11 mouse cellular contexts compared by ENCODE assay signal in genomic region chr6:136535176-136535575, GRCm38 (mm10). TPM values are rescaled to one million over a fixed set of nuclear protein-coding genes. Genes with fewer than 3 reads are reported as not detected.
DNase-seq lines count a peak whose midpoint lies in the region; ATAC-seq lines count a peak whose summit lies in the region.
"Had no signal": no experiment of that assay in that cellular context is flagged by ENCODE, and none has a peak within 500 bp of the region (broad histone marks: within the 10 kb centered on the region; RNA-seq: fewer than 3 reads in every experiment).

No protein-coding gene starts in this region.

- peaks cover 36% of the 10 kb centered on the region for H3K4me1 ChIP-seq in heart, embryonic 15.5 days (replicated peaks)
- H3K4me1 ChIP-seq in midbrain, embryonic 13.5 days (replicated peaks) = peaks cover 31% of the 10 kb centered on the region
- peaks cover 44% of the 10 kb centered on the region for H3K4me1 ChIP-seq in midbrain, embryonic 10.5 days

- WGBS in heart, embryonic 15.5 days = 34% methylated on average over 5 of the region's 5 CpGs
- WGBS in midbrain, embryonic 13.5 days = 54% methylated on average over 5 of the region's 5 CpGs
- 74% methylated on average over 5 of the region's 5 CpGs for WGBS in midbrain, embryonic 10.5 days

- ATAC-seq in heart, embryonic 15.5 days (replicated peaks; ENCODE audit: insufficient number of reproducible peaks, insufficient read depth, low FRiP score, low read depth) = no peak
- ATAC-seq in midbrain, embryonic 13.5 days = no peak

- peak overlapping the region; percentile 5; the same call in 1 of the 2 replicates for H3K4me3 ChIP-seq in heart, embryonic 15.5 days
- H3K4me3 ChIP-seq in midbrain, embryonic 13.5 days (replicated peaks) = no peak overlapping the region
- H3K4me3 ChIP-seq in midbrain, embryonic 10.5 days = no peak overlapping the region
- H3K4me3 ChIP-seq: erythroblast, embryonic 14.5 days; limb, embryonic 15.5 days had no signal

- H3K9me3 ChIP-seq in heart, embryonic 15.5 days (replicated peaks) = no peaks in the 10 kb centered on the region
- H3K9me3 ChIP-seq in midbrain, embryonic 13.5 days = no peaks in the 10 kb centered on the region
- no peaks in the 10 kb centered on the region; the same call in 1 of the 2 replicates for H3K9me3 ChIP-seq in midbrain, embryonic 10.5 days (replicated peaks)
- H3K9me3 ChIP-seq: limb, embryonic 15.5 days had no signal

- H3K9ac ChIP-seq in heart, embryonic 15.5 days = no peak overlapping the region
- H3K9ac ChIP-seq in midbrain, embryonic 13.5 days (replicated peaks) = no peak overlapping the region
- H3K9ac ChIP-seq: limb, embryonic 15.5 days had no signal

- peak; percentile 28 for DNase-seq in embryo, embryonic 10 days (ENCODE audit: low spot score)
- DNase-seq in embryo, embryonic 10.5 days (ENCODE audit: low spot score) = no peak
- no peak for DNase-seq in heart, postnatal 4 days
- DNase-seq in midbrain, embryonic 10.5 days (ENCODE audit: low spot score) = no peak
- DNase-seq in retina, postnatal 1 day = peak; percentile 27
- DNase-seq in right cerebral cortex, postnatal 14 days = no peak
- DNase-seq: thymus, adult 18-20 months had no signal

- peak overlapping the region; percentile 48 for H3K4me2 ChIP-seq in heart, embryonic 15.5 days
- H3K4me2 ChIP-seq in midbrain, embryonic 13.5 days (replicated peaks) = peak overlapping the region; percentile 34
- H3K4me2 ChIP-seq: limb, embryonic 15.5 days had no signal

- H3K27me3 ChIP-seq in heart, embryonic 15.5 days = no peaks in the 10 kb centered on the region
- H3K27me3 ChIP-seq in midbrain, embryonic 13.5 days = no peaks in the 10 kb centered on the region
- H3K27me3 ChIP-seq in midbrain, embryonic 10.5 days (ENCODE audit: low read depth, poor library complexity, severe bottlenecking) = no peaks in the 10 kb centered on the region
- H3K27me3 ChIP-seq: limb, embryonic 15.5 days had no signal

- H3K27ac ChIP-seq in heart, embryonic 15.5 days = peak overlapping the region; percentile 71
- peak overlapping the region; percentile 56; the same call in 1 of the 2 replicates for H3K27ac ChIP-seq in midbrain, embryonic 13.5 days
- no peak overlapping the region for H3K27ac ChIP-seq in midbrain, embryonic 10.5 days (replicated peaks)
- H3K27ac ChIP-seq: limb, embryonic 15.5 days had no signal

- H3K36me3 ChIP-seq in heart, embryonic 15.5 days = peaks cover 18% of the 10 kb centered on the region; the same call in 1 of the 2 replicates
- H3K36me3 ChIP-seq in midbrain, embryonic 13.5 days = peaks cover 22% of the 10 kb centered on the region
- H3K36me3 ChIP-seq in midbrain, embryonic 10.5 days = peaks cover 37% of the 10 kb centered on the region

RNA-seq across cellular contexts. Expression of gene Atf7ip, which starts 29.2 kb away (rescaled TPM):
- 30.3 and 32.6 TPM in 2 replicates for polyA plus RNA-seq in heart, embryonic 15.5 days (2015; fragmentation: Nextera tagmentation; extraction: Ambion mirVana)
- total RNA-seq in heart, postnatal 4 days (2021) = 100 to 1,000 TPM; 107 to 108 TPM
- 48.5 and 49.9 TPM in 2 replicates for polyA plus RNA-seq in midbrain, embryonic 13.5 days (2015; fragmentation: Nextera tagmentation; extraction: Ambion mirVana)
- 37.4 and 45.7 TPM in 2 replicates for polyA plus RNA-seq in midbrain, embryonic 10.5 days (2016; fragmentation: Nextera tagmentation; extraction: Ambion mirVana)

Comparison
In these comparisons a context has a peak if more than half of its experiments do, and no peak if none do; other contexts are left out.
1. DNase-seq: peak in embryo, embryonic 10 days (single experiment) and retina, postnatal 1 day (single experiment); none in embryo, embryonic 10.5 days (single experiment), heart, postnatal 4 days (single experiment), midbrain, embryonic 10.5 days (single experiment) and right cerebral cortex, postnatal 14 days (single experiment).